Comparison of ENCODE assay signal across 17 mouse cellular contexts in the genomic region with DNA sequence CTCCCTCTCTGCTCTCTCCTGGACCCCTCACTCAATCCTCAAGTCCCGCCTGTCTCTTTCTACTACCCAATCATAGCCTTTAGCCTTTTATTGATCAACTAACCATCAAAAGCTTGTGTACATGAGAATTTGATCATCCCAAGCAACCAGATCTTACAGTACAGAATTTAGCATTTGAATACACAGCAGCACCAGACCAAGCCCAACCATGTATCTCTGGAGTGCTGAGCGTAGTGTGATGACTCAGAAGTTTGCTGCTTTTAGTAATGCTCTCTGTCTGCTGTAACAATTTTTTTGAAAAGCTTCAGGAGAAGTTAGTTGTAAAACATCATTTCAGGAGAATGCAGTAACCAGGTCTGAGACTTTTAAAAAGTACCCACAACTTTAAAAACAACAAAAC.
"Had no signal": no experiment of that assay in that cellular context is flagged by ENCODE, and none has a peak within 500 bp of the region (broad histone marks: within the 10 kb centered on the region; RNA-seq: fewer than 3 reads in every experiment).

No protein-coding gene starts in this region.

- DNase-seq: gastrocnemius, adult 2 months; gastrocnemius, postnatal 10 days; gastrocnemius, postnatal 25 days; heart, adult 2 months; heart, postnatal 14 days; heart, postnatal 36 days; kidney, adult 11 months; kidney, adult 2 months; kidney, adult 9 months; kidney, postnatal 14 days; kidney, postnatal 36 days; layer of hippocampus, adult 9-11 months; layer of hippocampus, postnatal 36 days; left cerebral cortex, postnatal 4 days had no signal

- ATAC-seq: hindbrain, postnatal 0 days; intestine, embryonic 16.5 days; liver, embryonic 12.5 days had no signal
